Mouse (Mus musculus) spleen, postnatal 36 days (tissue): ENCODE measurements around the gene Zmynd8.

Source experiments
- DNase-seq, 2 experiments: peaks; one replicate each; pipeline ENCODE4 v3.0.0; 2022; ENCODE audit warnings: low spot score in 2 of 2, mixed read lengths in 1 of 2

The Zmynd8 gene

GRCm38 (mm10) chr2:165858453-165859384 lies 40.1 kb downstream of the Zmynd8 start:
- no peak for DNase-seq

- DNase-seq = no peak
These were observed 40.9 kb downstream of the Zmynd8 start for GRCm38 (mm10) chr2:165857841-165858426.

GRCm38 (mm10) chr2:165857395-165857831 lies 41.4 kb downstream of the Zmynd8 start:
- DNase-seq = no peak

GRCm38 (mm10) chr2:165856611-165857200 lies 42.1 kb downstream of the Zmynd8 start:
- no peak for DNase-seq

GRCm38 (mm10) chr2:165855641-165856301 lies 43.0 kb downstream of the Zmynd8 start:
- DNase-seq = no peak

- DNase-seq = no peak
These were observed 44.4 kb downstream of the Zmynd8 start for GRCm38 (mm10) chr2:165854207-165854968.

GRCm38 (mm10) chr2:165852896-165853633 lies 45.8 kb downstream of the Zmynd8 start:
- no peak for DNase-seq

- DNase-seq = peak in 1 of 2 experiments; percentile 30
These were observed 46.4 kb downstream of the Zmynd8 start for GRCm38 (mm10) chr2:165852453-165852852.

GRCm38 (mm10) chr2:165851811-165852415 lies 46.9 kb downstream of the Zmynd8 start:
- no peak for DNase-seq

- no peak for DNase-seq
These were observed 48.0 kb downstream of the Zmynd8 start for GRCm38 (mm10) chr2:165850826-165851225.

GRCm38 (mm10) chr2:165849129-165849528 lies 49.7 kb downstream of the Zmynd8 start:
- peak in 1 of 2 experiments; percentile 29 for DNase-seq

- no peak for DNase-seq
These were observed 52.0 kb downstream of the Zmynd8 start for GRCm38 (mm10) chr2:165846787-165847186.

- no peak for DNase-seq
These were observed 53.3 kb downstream of the Zmynd8 start for GRCm38 (mm10) chr2:165845490-165845889.

GRCm38 (mm10) chr2:165843350-165843749 lies 55.5 kb downstream of the Zmynd8 start:
- no peak for DNase-seq

GRCm38 (mm10) chr2:165842241-165842640 lies 56.6 kb downstream of the Zmynd8 start:
- no peak for DNase-seq

GRCm38 (mm10) chr2:165841805-165842204 lies 57.0 kb downstream of the Zmynd8 start:
- no peak for DNase-seq

- no peak for DNase-seq
These were observed 58.0 kb downstream of the Zmynd8 start for GRCm38 (mm10) chr2:165840852-165841251.

GRCm38 (mm10) chr2:165839317-165839652 lies 59.5 kb downstream of the Zmynd8 start:
- no peak for DNase-seq

GRCm38 (mm10) chr2:165838606-165839316 lies 60.1 kb downstream of the Zmynd8 start:
- DNase-seq = no peak

- no peak for DNase-seq
These were observed 64.2 kb downstream of the Zmynd8 start for GRCm38 (mm10) chr2:165834601-165835000.
